Mouse (Mus musculus) urinary bladder, postnatal 36 days (tissue): ENCODE measurements around the gene Slc5a12.
A peak's percentile ranks its signal among the peaks of the same experiment; 100 is the strongest.

Experiments used
- DNase-seq, 2 experiments: peaks; one replicate each; pipeline ENCODE4 v3.0.0; 2022; ENCODE audit warnings: low spot score in 2 of 2, mixed read lengths in 1 of 2

Slc5a12 gene

GRCm38 (mm10) chr2:110596932-110597331, at the start of gene Slc5a12:
TSS of gene Slc5a12 (plus strand) at chr2:110597298.
- DNase-seq, result no peak

- DNase-seq, result no peak
These were observed 41.0 kb upstream of the Slc5a12 start for GRCm38 (mm10) chr2:110556098-110556497.

GRCm38 (mm10) chr2:110562621-110563020, 34.5 kb upstream of the Slc5a12 start:
- DNase-seq, result no peak

GRCm38 (mm10) chr2:110564673-110565627, 32.1 kb upstream of the Slc5a12 start:
- peak; percentile 35 to 46 for DNase-seq

- DNase-seq, result no peak
These were observed 10.4 kb upstream of the Slc5a12 start for GRCm38 (mm10) chr2:110586692-110587091.

- DNase-seq, result no peak
These were observed 7.1 kb upstream of the Slc5a12 start for GRCm38 (mm10) chr2:110590007-110590406.

- no peak for DNase-seq
These were observed 4.8 kb upstream of the Slc5a12 start for GRCm38 (mm10) chr2:110592276-110592675.

GRCm38 (mm10) chr2:110644358-110644757, 47.3 kb downstream of the Slc5a12 start:
- no peak for DNase-seq

GRCm38 (mm10) chr2:110644846-110645245, 47.7 kb downstream of the Slc5a12 start:
- no peak for DNase-seq

- no peak for DNase-seq
These were observed 66.2 kb downstream of the Slc5a12 start for GRCm38 (mm10) chr2:110663329-110663728.

GRCm38 (mm10) chr2:110671071-110671624, 74.0 kb downstream of the Slc5a12 start:
- DNase-seq, result no peak
